Mouse (Mus musculus): ENCODE measurements at regions not wholly inside any gene's neighbourhood (a gene's known extent, or its start where the extent isn't known, plus 50 kb on each side); places are given as distances from the start of the nearest gene placed in this dataset.

GRCm38 (mm10) chr13:51935827-51936226 is 89.3 kb downstream of the Gadd45g start:
- DNase-seq, result no peak

GRCm38 (mm10) chr13:51936441-51936840 is 90.0 kb downstream of the Gadd45g start:
- DNase-seq, result no peak

GRCm38 (mm10) chr13:51937898-51938297 is 91.4 kb downstream of the Gadd45g start:
- no peak for DNase-seq

DNA sequence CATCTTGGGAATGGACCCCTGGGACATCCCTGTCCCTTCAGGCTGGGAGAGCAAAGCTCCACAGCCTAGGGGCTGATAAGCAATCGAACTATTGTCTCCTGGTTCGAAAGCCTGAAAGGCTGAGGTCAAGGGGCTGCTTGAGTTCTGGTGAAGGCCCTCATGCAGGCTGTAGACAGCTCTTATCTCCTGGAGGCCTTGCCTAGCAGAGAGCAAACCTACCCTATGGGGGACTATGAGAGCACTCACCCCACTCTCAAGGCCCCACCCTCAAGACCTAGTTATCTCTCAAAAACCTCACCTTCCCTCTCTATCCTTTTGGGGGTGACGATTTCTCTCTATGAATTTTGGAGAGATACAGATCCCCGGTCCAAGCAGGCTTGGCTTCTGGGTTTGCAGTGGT is 92.8 kb downstream of the Gadd45g start:
- no peak for DNase-seq

- no peak for DNase-seq
Observed at GRCm38 (mm10) chr13:51939715-51940114, 93.2 kb downstream of the Gadd45g start.

DNA sequence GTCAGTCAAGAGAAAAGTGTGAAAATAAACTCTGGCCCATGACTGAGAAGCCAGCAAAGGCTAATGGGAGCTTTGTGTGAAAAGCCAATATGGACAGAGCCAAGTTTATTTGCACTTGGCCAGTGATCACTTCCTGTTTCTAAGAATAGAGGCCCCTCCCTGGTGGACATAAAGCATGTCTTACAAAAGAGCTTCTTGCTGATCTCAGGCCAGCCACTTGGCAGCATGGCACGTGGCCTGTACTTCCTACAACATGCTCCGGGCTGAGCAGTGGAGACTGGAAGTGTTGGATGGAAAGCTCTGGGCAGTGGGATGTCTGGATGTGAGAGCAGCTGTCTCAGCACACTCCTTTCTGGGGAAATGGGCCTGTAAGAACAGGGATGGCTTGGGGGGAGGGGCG is 99.7 kb downstream of the Gadd45g start:
- no peak for DNase-seq

GRCm38 (mm10) chr13:51948896-51949295 is 102.4 kb downstream of the Gadd45g start:
- DNase-seq, result no peak

DNA sequence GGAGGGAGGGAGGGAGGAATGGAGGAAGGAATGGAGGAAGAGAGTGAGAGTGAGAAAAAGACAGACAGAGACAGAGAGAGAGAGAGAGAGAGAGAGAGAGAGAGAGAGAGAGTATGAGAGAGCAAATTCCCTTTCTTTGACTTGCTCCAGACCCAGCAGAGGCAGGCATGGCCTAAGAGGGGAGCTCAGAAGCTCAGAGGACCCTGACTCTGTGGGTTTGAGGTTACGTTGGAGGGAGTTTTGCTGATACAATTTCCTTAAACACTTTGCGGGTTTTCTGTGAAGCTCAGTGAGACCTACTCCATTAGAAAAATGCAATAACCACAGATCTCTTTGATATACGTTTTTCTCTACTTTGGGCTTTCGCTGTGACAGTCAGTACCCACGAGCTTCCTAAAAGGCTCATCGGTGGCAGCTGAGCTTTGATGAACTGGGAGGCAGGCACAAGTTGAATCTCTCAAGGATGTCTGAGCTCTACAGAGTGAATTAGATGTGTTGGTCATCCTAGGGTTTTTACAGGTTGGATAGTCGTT is 105.1 kb downstream of the Gadd45g start:
- DNase-seq, result no peak

GRCm38 (mm10) chr13:51953084-51953483 is 106.6 kb downstream of the Gadd45g start:
- no peak for DNase-seq

DNA sequence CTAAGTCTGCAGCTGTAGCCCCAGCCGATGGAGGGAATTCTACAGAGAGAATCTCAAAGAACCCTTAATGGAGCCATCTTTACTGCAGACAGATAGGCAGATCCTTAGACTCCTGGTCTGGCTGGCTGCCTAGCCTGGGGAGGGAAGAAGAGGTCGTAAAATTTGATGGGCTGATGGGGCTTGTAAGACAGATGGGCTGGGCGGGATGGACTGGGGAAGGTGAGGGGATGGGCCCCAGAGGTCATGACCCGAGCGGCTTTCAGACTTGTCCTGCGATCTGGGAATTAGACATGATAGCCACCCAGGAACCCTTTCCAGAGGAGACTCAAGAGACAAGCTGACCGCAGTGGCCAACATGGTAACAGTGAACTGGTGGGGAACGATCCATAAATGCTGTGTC is 107.1 kb downstream of the Gadd45g start:
- no peak for DNase-seq

GRCm38 (mm10) chr13:51957101-51957500 is 110.6 kb downstream of the Gadd45g start:
- no peak for DNase-seq

GRCm38 (mm10) chr13:51959591-51959990 is 113.1 kb downstream of the Gadd45g start:
- no peak for DNase-seq

GRCm38 (mm10) chr13:51960262-51960661 is 113.8 kb downstream of the Gadd45g start:
- peak; percentile 59 for DNase-seq

GRCm38 (mm10) chr13:51962191-51962611 is 115.7 kb downstream of the Gadd45g start:
- no peak for DNase-seq

DNA sequence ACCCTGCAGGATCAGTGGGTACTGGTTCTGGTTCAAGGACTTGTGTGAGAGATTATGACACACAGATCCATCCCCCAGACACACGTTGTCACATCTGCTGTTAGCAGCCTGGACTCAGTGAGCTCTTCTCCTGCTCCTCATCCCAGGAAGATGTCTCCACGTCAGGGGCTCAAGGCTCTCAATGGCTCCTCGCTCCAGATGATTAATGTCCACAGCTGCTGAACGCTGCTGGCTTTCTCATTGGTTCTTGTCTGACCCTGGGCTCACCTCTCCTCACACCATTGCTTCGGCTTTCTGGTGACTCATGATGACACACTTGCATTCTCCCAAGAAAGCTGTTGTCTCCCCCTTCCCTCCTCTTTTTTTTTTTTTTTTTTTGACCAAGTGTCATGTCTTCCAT is 116.2 kb downstream of the Gadd45g start:
- no peak for DNase-seq

DNA sequence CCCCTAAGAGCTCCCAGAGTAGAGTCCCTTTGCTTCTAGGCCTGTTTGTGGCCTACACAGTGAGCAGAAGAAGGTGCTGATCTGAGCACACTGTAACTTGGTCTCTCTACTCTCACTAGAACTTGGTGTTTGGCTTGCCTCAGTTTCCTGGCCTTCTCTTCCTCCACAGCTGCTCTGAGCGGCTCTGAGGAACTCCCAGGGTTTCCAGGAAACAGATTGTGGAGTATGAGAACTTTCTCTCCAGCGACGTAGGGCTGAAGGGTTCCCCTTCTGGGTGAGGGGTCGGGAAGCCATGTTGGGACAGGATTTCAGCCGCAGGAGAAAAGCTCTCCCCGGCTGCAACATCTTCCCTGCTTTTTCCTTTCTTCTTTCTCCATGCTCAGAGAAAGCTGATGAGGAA is 117.5 kb downstream of the Gadd45g start:
- DNase-seq, result no peak

DNA sequence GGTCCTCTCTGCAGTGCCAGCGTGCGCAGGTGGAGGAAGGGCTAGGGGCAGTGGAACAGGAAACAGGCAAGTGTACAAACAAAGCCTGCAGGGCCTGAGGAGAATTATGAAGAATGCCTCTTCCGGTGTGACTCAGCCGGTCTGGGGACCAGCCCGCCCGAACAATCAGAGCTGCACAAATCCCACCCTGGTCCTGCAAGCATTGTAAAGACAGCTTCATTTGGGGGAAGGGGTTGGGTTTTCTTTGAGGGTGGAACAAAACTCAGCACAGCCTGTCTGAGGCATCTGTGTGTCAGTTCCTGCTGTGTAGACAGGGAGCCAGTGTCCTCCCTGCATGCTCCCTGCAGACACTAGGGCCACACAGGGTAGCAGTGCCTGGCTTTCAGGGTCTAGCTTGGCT is 117.9 kb downstream of the Gadd45g start:
- no peak for DNase-seq

- DNase-seq, result no peak
Observed at GRCm38 (mm10) chr13:51964921-51965320, 118.4 kb downstream of the Gadd45g start.

DNA sequence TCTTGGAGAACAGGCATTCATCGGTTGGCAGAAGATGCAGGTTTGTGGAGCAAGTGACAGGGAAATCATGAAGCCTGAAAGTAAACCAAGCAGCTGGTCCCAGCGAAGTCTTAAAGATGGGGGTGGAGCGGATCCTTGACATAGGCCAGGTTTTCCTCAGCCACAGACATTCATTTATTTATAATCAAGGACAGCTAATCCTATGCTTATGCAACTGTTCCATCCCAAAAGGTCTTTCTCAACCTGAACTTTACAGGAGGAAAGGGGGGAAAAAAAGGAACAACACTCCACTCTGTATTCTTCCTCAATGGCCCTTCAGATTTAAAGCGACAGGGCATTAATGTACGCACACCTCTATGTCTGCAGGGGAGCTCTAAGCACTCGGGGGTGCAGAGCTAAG is 121.6 kb downstream of the Gadd45g start:
- DNase-seq, result no peak

DNA sequence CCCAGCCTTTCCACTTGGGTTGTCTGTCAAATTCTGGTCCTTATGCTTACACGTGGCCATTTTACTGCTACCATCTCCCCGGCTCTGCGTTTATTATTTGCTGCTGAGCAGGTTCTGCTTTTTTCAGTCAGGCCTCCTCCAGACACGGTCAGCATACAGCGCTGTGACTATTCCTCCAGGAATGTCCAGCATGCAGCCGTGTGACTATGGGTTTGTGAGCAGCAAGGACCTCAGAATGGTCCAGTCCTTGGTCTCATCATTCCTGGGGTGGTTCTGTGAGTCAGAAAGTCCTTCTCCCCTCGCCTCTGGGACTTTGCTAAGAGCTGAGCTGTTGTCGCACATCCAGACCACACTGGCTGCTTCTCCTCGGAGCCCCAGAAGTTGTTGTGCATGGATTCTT is 122.3 kb downstream of the Gadd45g start:
- DNase-seq, result no peak

- DNase-seq, result peak; percentile 71
Observed at GRCm38 (mm10) chr13:51970051-51970450, 123.6 kb downstream of the Gadd45g start.

DNA sequence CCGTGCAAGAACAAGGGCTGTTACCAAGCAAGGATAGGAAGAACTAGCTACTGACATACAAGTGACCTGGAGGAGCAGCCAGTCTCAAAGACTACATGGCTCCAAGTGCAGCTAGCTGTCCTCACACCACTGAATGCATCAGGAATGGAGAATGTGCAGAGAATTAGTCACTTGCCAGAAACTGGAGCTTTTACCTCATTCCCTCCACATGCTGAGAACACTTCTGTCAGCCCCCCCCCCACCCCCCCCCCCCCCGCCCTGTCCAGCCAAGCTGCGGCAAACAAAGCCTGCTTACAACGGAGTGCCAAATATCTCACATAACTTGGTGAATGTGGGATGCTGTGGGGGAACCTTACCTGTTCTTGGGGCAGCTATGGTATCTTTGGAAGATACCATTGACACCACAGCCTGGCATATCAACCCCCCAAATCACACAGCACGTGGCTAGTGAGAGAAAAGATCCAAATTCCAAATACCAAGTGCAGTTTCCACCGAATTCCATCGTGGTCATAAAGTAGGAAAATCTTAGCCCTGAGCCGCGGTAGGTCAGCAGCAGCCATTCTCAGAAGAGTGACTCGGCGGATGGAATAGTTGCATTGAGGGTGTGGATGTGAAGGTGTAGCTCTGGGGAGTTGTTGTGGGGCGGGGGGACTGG is 126.3 kb downstream of the Gadd45g start:
- DNase-seq, result no peak

DNA sequence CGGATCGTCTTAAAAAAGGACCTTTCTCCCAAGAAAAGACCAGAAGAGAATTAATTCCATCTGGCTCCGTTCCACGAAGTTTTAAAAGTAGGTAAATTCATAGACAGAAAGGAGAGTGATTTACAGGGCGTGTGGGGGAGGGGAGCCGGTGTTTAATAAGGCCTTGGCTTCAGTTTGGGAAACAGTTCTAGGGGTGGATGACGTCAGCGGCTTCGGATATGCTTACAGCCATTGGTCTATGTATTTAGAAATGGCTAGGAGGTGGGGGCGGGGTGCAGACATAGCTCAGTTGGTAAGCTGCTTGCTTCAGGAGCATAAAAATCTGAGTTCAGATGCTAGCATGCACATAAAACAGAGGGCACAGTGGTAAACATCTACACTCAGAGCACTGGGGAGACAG is 127.0 kb downstream of the Gadd45g start:
- DNase-seq, result peak; percentile 32

DNA sequence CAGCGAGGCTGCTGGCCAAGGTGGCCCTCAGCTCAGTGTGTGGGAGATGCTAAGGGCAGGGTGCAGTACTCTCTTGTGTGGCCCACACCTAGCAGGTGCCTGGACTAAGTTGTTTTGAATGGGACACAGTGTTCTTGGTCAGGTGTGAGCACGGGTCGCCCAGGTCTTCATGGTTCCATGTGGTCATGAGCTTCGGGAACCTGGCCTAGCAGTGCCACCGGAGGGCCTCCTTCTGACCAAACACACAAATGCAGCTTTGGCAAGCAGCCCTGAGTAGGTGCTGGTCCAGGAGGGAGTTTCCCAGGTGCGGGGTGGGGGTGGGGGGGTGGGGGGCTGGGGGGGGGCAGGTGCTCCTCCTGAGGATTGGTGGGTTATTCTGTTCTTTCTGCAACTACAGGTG is 127.6 kb downstream of the Gadd45g start:
- no peak for DNase-seq

DNA sequence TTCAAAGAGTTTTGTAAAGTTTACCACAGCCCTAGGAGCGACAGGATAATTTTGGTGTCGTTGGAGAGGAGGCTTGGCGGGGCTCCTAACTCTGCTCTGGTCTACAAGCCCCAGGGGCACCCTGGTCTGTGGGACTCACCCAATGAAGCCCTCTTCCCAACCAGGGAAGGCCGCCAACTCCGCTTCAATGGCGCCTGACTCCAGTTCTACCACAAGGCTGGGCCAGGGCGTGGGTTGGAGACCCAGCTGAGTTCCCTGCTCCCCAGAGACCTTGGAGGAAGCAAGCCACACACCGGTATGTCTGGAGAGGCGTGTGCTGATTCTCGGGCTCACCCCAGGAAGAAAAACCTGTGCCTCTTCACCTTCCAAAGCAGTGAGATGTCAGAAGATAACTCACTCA is 128.9 kb downstream of the Gadd45g start:
- no peak for DNase-seq

Data from right cerebral cortex, adult 18-20 months (tissue).